Mouse (Mus musculus): ENCODE data around the gene Iqgap2. TPM values are rescaled to one million over a fixed set of nuclear protein-coding genes. Genes with fewer than 3 reads are reported as not detected.
A peak's percentile ranks its signal among the peaks of the same experiment; 100 is the strongest.

Iqgap2 gene
- total RNA-seq (2017) = 33.4 and 35.4 TPM in 2 replicates

DNA sequence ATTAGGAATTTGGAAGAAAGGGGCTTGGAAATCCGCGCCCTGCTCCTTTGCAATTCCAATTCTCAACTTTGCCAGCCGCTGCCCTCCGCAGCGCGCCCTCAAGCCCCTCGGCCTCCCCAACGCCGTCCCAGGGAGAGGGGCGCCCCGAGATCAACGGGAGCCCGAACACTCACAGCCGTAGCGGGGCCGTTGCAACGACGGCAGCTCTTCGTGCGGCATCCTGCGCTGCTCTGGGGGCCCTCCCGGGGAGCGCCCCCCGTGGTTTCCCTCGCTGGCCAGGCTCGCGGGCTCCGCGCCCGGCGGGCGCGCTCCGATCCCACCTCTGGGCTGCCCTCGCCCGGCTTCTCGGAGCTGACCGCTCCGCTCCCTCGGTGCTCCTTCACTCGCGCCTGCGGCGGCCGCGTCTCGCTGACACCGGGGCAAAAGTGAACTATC, at the start of gene Iqgap2:
TSS of gene Iqgap2 (minus strand) at position 432 of the 435 bp plus-strand sequence.
- no peak for ATAC-seq (ENCODE audit: extremely low read depth, insufficient number of reproducible peaks, low FRiP score, poor library complexity, severe bottlenecking)

DNA sequence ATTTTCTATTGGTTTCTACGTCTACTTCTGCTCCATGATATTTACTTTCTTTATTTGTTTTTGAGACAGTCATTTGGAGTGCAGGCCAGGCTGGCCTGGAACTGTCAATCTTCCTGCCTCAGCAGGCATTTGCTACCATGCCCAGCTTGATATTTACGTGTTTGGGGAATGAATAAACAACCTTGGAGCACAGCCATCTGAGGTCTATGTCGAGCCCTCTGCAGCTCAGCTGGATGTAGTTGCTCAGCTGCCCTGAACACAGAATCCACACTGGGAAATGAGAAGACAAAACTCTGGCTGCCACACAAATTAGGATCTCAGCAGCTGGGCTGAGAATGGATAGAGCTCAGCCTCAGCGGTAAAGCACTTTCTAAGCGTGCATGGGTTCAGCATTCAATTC, 49.1 kb upstream of the Iqgap2 start:
- no peak for ATAC-seq (ENCODE audit: extremely low read depth, insufficient number of reproducible peaks, low FRiP score, poor library complexity, severe bottlenecking)

DNA sequence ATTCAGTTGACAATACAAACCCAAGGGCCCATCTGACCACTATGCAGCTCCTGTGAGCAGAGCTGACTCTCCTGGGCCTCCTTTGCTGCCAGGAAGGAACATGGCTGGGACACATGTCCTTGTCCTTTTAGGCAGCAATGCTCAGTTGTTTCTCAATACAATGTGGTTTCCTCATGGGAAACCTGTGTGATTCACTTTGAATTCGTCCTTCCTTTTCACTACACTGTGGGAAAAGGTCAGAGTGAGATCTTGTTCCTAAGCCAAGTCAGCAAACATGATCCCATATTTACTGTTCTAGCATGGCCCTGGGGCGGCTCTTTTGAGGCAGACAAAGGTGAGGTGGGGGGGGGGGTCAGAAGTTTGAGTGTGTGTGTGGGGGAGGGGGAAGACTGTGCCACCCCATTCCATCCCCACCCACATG, 32.5 kb upstream of the Iqgap2 start:
- ATAC-seq (ENCODE audit: extremely low read depth, insufficient number of reproducible peaks, low FRiP score, poor library complexity, severe bottlenecking) = no peak

DNA sequence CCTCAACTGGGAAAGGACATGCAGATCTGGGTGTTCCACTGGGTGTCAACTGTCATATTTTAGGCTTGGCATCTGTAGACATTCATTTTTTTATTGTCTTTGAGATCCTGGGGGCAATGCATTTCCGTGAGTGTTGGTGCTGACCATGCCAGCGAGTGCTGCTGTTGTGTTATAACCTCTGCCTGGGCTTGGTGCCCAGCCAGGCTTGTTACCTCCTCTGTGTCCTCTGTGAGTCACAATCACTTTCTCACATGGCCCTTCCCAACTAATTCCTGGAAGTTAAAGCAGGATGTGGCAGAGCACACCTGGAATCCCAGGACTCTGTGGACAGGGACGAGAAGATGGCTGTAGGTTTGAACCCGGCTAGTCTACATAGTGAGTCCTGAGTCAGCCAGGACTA, 30.9 kb upstream of the Iqgap2 start:
- no peak for ATAC-seq (ENCODE audit: extremely low read depth, insufficient number of reproducible peaks, low FRiP score, poor library complexity, severe bottlenecking)

DNA sequence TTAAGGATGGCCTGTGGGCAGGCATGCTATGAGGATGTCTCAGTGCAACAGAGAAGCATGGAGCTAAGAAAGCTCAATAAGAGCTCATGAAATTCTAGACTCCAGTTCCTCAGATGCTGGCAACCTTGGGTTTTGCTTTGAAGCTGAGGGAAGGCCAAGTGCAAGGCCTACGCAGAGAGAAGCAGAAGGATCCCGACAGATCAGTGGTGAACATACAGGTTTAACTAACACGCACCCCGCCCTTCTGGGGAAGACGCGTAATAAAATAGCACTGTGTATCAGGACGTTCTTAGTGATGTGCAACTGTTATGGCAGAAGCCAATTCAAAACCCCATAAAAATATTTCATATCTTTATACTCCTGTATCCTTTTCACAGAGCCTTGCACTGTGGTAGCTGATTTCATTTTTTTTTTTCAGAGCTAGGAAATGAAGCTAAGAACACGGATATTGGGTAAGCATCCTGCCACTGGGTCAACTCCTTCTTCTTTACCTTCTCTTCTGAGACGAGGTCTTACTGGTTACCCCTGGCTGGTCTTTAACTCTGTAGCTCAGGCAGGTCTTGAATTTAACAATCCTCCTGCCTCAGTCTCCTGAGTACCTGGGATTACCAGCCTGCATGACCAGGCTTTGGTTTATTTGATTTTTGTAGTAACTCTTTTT, 27.0 kb upstream of the Iqgap2 start:
- no peak for ATAC-seq (ENCODE audit: extremely low read depth, insufficient number of reproducible peaks, low FRiP score, poor library complexity, severe bottlenecking)

DNA sequence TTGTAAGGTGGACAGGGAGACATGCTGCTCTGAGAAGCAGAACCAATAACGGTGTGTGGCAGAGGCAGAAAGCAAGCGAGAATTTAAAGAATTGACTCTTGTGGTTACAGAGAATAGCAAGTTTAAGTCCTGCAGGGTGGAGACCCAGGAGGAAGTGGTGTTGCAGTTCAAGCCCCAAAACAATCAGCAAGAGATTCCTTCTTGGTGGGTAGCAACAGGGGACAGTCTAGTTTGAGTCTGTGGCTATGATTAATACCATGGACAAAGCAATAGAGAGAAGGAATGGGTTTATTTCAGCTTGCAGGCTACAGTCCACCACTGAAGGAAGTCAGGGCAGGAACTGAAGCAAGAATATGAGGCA, 21.3 kb upstream of the Iqgap2 start:
- no peak for ATAC-seq (ENCODE audit: extremely low read depth, insufficient number of reproducible peaks, low FRiP score, poor library complexity, severe bottlenecking)

DNA sequence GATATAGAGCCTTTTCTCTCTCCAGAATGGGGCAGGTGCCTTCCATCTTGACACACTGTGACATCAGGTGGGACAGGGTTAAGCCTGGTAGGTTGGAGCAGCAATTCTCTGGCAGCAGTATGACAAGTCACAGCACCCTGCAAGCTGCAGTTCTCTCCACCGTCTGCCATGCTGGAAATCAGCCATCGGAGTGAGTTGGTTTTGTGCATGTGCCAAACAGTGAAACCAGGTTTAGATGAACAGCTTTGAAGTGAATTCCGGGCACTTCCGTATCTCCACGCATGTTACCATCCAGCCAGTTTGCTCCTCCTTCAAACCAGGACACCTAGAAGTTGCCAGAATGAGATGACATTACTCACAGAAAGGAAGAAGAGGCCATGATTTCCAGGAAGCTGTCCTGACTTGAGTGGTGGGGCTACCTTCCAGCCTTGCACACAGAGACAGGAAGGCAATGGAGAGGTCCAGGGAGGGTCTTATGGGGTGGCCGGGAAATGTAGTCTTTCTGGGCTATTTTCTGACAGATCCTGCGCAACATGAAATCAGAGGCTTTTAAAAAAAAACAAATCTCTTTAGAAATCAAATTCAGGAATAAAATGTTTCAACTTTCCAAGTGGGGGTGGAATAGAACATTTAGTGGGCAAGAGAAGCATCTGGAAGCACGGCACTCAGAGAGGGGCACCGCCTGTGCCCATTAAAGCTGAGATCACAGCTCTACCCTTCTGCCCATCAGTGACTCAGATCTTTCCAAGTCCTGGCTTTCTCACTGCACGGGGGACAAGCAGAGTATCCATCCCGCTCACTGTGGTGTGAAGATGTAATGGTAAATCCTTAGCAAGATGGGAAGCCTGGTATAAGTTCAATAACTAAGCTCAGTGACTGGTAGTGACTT, 20.7 kb upstream of the Iqgap2 start:
- 0 out of 2 replicates have a peak, but pooled peaks have one; percentile 6 for ATAC-seq (ENCODE audit: extremely low read depth, insufficient number of reproducible peaks, low FRiP score, poor library complexity, severe bottlenecking)

DNA sequence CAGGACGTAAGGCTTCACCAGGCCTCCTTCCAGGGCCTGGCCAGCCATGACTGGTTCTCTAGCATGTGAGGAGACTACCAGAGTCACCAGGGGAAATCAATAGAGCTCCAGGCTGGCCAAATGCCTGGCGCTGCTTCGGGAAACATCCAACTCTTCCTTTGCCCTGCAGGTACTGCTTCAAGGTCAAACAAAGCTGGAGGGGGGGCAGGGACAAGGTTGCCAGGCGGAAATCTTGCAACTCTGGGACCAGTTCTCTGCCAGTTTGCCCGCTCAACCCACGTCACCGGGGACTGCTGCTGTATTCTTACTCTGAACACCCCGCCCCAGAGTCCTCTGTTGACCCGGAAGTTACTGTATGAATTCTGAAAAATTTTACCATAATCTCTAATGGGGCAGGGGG, 18.5 kb upstream of the Iqgap2 start:
- ATAC-seq (ENCODE audit: extremely low read depth, insufficient number of reproducible peaks, low FRiP score, poor library complexity, severe bottlenecking) = no peak

DNA sequence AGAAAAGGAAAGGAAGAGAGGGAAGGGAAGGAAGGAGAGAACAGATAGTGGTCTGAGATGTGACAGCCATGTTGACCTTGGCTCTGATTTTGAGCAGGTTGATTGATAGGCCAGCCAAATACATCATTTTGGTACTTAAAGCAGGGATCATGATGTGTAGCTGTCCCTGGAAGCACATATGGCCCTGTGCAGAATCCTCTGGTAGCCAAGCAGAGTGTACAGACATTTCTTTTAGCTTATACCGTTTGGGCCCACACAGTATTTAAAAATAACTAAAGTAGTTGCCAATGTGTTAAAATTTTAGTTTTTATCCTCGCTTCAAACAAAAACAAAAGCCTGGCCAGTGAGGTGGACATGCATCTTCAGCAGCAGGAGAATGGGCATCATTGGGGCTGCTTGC, 17.5 kb upstream of the Iqgap2 start:
- no peak for ATAC-seq (ENCODE audit: extremely low read depth, insufficient number of reproducible peaks, low FRiP score, poor library complexity, severe bottlenecking)

DNA sequence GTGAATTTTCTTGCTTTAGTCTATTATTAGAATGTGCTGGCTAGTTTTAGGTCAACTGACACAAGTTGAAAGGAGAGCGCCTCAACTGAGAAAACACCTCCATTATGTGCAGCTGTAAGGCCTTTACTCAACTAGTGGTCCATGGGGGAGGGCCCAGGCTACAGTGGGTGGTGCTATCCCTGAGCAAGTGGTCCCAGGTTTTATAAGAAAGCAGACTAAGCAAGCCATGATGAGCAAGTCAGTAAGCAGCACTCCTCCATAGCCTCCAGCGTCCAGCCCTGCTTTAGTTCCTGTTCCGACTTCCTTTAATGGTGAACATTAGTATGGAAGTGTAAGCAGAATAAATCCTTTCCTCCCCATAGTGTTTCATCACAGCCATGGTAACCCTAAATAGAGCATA, 11.0 kb upstream of the Iqgap2 start:
- ATAC-seq (ENCODE audit: extremely low read depth, insufficient number of reproducible peaks, low FRiP score, poor library complexity, severe bottlenecking) = no peak

DNA sequence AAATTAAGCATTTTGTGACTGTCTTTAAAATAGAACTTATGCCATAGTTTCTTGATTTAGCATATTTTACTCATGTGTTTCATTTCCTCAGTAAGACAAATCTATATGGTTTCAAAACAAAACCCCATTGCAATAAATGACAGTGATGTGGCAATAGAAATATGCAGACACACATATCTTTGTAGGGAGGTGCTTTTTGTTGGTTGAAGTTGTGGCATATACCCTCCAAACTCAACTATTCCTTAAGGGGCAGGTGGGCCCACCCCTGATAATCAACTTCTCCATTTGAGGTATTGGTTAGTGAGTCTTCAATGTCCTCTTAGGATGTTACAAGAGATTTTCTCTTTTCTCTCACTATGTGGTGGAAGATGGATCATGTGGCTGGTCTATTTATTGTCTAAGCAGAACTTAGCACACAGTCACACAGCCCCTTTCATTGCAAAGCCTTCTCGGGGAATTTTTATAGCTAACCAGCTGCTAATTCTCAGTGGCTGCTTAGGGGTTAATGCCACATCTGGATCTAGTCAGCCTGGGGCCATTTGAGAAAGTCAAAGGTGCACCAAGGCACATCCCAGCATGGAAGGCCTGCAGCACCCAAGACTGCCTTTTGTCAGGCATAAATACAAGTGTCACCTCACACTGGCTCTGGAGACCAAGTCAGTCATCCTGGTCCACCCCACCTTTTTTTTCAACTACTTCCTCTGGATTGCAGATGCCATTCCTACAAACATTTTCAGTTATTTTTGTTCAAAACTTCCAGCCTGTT, 8.3 kb upstream of the Iqgap2 start:
- no peak for ATAC-seq (ENCODE audit: extremely low read depth, insufficient number of reproducible peaks, low FRiP score, poor library complexity, severe bottlenecking)

DNA sequence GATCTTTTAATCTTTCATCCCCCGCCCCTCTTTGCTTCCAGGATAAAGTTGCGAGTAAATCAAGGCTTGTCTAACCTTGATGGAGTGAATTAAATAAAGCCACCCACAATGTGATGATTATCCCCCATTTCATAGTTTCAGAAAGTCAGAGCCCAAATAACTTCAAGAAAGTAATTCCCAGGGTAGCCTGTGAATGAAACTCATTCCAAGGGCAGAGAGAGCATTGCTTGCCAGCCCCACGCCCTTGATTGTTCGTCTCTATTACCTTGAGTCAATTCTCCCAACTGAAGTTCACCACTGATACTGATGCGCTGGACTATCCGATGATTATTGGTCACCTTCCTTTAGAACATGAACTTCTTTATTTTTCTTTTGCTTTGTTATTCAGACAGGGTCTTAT, 4.8 kb upstream of the Iqgap2 start:
- ATAC-seq (ENCODE audit: extremely low read depth, insufficient number of reproducible peaks, low FRiP score, poor library complexity, severe bottlenecking) = no peak

DNA sequence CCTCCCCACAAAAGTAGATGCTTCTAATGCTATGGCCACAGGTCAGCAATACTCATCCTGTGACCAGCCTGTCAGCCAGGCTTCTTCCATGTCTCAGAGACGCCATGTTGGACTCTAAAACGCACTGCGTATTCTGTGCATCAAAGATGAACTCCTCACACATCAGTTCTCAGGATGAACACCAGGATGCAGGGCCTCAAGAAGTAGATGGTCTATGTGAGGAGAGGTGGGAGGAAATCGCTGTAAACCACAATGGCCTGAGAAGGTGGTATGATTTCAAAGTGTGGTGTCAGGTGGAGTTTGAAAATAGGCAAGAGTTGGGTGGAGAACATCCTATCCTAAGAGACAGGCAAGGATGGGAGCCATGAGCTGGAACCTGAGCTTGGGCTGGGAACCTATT, 1.4 kb upstream of the Iqgap2 start:
- ATAC-seq (ENCODE audit: extremely low read depth, insufficient number of reproducible peaks, low FRiP score, poor library complexity, severe bottlenecking) = no peak

DNA sequence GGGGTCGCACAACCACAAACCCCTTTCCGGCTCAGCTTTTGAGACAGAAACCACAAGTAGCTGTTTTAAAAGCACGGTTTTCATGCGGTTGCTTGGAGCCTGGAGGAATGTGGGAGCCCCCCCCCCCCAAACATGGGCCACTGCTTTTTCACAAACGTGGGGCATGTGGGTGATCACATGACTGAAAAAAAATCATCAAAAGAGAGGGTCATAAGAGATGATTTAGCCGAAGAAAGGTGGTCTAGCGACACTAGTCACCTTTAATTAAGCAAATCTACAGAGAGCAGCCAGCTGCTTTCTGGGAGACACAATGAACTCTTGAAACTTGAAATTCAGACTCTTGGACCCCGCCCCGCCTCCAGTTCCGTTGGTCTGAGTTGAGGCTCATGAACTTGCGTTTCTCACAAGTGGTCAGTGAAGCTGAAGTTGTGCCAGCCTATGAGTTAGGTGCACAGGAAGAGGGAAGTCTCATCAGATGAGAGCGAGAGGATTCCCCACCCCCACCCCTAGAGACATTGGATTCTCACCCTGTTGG, 956 bp upstream of the Iqgap2 start:
- ATAC-seq (ENCODE audit: extremely low read depth, insufficient number of reproducible peaks, low FRiP score, poor library complexity, severe bottlenecking) = 0 out of 2 replicates have a peak, but pooled peaks have one; percentile 13

DNA sequence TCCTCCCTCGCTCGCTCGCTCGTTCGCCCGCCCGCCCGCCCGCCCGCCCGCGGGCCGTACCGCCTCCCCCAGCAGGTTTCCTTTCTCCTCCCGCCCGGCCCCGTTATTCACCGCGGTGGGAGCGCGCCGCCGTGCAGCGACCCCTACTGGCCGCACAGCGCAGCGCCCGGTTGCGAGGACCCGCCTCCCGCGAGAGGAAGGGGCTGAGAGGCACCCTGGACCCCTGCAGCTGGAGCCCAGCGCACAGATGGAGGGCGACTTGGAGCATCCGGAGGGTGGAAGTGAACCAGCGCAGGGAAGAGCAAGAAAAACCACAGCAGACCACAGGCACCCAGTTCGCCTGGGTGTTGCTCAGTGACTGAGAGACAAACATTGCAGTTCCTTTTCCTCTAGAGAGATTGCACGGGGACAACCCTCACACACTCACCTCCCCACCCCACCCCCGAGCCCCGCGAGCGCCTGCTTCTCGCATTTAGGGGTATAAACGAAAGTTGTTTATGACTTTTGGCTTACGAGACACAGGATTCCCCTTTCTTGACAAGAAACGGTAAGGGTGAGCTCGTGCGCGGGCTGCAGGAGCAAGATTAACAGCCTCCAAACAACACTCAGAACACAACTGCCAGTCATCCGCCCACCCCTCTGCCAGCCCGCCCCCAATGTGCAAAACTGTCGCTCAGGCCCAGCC, 346 bp upstream of the Iqgap2 start:
- peak; percentile 69 for ATAC-seq (ENCODE audit: extremely low read depth, insufficient number of reproducible peaks, low FRiP score, poor library complexity, severe bottlenecking)

DNA sequence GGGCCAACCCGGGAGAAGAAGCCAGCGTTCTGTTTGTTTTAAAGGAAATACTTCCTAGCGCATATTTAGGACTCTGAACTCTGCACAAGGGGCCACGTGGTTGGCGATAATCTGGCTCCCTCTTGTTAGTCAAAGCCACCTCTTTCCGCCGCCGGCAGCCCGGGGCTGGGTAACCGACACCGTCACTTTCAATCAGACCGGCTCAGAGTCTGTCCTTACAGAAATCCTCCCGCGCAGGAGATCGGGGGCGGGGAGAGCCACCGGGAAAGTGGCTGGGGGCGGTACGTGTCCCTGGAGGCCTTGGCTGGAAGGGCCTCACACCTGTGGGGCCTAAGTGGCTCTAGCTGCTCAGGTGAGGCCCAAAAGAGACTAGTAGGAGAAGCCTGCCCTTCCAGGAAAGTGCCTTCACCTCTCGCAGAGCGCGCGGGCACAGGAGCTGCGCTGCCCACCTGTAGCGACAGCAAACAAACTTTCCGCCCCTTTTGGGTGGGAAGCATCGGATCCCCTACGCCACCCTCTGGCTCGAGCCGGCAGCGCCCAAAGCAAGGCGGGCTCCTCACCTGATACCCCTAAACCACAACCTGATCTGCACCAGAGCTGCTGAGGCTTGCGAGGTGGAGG, 761 bp downstream of the Iqgap2 start:
- ATAC-seq (ENCODE audit: extremely low read depth, insufficient number of reproducible peaks, low FRiP score, poor library complexity, severe bottlenecking) = 0 out of 2 replicates have a peak, but pooled peaks have one; percentile 6

DNA sequence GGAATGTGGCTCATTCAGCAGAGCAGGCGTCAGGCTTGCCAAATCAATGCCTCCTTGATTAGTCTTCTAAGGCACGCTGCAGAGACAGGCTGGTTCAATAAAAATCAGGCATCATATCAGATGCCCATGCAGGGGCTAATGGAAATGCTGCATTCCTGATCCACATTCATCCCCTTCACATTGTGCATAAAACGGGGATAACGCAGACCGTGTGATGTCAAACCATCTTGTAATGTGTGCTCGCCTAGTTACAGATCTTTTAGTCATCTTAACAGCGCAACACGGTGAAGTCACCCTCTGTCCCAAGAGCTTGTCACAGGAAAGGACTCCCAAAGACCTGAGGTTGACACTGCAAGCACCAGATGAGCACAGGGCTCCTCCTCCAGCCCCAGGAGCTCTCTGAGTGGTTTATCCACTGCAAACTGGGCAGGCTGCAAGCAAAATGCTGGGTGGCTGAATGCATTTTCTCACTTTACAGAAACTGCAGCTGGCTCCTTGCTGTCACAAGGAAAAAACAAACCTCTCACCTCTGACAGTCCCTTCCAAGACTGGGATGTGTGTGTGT, 1.7 kb downstream of the Iqgap2 start:
- no peak for ATAC-seq (ENCODE audit: extremely low read depth, insufficient number of reproducible peaks, low FRiP score, poor library complexity, severe bottlenecking)

DNA sequence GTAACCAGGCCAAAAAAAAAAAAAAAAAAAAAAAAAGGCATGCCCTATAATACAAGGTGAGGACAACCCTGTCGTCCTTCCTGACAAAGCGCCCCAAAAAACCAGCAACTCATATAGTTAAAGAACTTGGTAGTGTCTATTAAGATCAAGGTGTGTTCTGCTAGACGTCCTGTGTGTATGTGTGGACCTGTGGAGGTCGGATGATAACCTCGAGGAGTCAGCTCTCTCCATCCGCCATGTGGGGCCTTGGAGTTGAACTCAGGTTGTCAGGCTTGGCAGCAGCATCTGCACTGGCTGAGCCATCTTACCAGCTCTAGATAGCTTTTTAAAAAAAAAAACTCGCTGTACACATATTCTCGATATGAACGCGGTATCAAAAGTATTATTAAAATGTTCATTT, 2.4 kb downstream of the Iqgap2 start:
- ATAC-seq (ENCODE audit: extremely low read depth, insufficient number of reproducible peaks, low FRiP score, poor library complexity, severe bottlenecking) = no peak
